In the genomic region with DNA sequence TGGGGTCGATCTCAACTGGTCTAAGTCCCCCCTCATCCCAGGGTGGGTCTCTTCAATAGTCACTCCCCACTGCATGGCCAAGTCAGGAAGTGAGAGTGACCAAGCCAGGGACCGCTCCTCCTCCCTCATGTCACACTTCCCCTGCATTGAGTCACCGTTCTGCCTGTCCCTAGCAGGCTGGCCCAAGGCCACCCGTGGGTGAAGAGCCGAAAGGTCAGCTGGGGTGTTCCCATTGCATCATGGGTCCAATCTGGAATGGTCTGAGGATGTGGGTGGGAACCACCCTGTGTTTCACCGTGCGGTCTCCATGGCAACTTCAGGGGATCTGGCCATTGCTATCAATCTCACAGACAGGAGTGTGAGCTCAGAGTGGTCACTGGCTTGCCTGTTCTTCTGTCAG, we compare ENCODE assay signal across 12 mouse cellular contexts.
DNase-seq lines count a peak whose midpoint lies in the region; ATAC-seq and TF ChIP-seq lines count a peak whose summit lies in the region.
"Had no signal": no experiment of that assay in that cellular context is flagged by ENCODE, and none has a peak within 500 bp of the region (broad histone marks: within the 10 kb centered on the region; RNA-seq: fewer than 3 reads in every experiment).

No protein-coding gene starts in this region.

- peak; percentile 75 for DNase-seq in kidney, adult 2 months
- no peak for DNase-seq in kidney, postnatal 10 days
- DNase-seq in adrenal gland, adult 8-10 months, result peak; percentile 93
- peak; percentile 54 for DNase-seq in lung, postnatal 10 days
- no peak for DNase-seq in left cerebral cortex, adult 11 months (ENCODE audit: low spot score)
- no peak for DNase-seq in right cerebral cortex, postnatal 25 days
- DNase-seq in yolk sac, embryonic 10.5 days (ENCODE audit: low spot score), result no peak
- DNase-seq: cerebellum, adult 18-20 months; right cerebral cortex, adult 18-20 months had no signal

- no peak overlapping the region for H3K4me3 ChIP-seq in kidney, adult 2 months (ENCODE audit: insufficient read depth, low read depth, low read length)
- H3K4me3 ChIP-seq in heart, embryonic 16.5 days (ENCODE audit: low read length), result no peak overlapping the region

- H3K36me3 ChIP-seq in kidney, adult 2 months (ENCODE audit: control insufficient read depth, insufficient read depth, low read length), result no peaks in the 10 kb centered on the region
- no peaks in the 10 kb centered on the region for H3K36me3 ChIP-seq in heart, embryonic 16.5 days (ENCODE audit: control insufficient read depth, insufficient read depth)

- no peaks in the 10 kb centered on the region for H3K4me1 ChIP-seq in kidney, adult 2 months (ENCODE audit: control insufficient read depth, insufficient read depth, low read length)
- H3K4me1 ChIP-seq in heart, embryonic 16.5 days (ENCODE audit: control insufficient read depth, insufficient read depth, low read length), result no peaks in the 10 kb centered on the region

- no peak overlapping the region for H3K27ac ChIP-seq in kidney, adult 2 months (ENCODE audit: insufficient read depth, low read depth, low read length)
- no peak overlapping the region for H3K27ac ChIP-seq in heart, embryonic 16.5 days (ENCODE audit: low read length)
- H3K27ac ChIP-seq: kidney, postnatal 0 days; macrophage had no signal

- no peak overlapping the region for H3K4me2 ChIP-seq in heart, embryonic 16.5 days (ENCODE audit: low read depth, low read length)

- 61% methylated on average over 7 of the region's 7 CpGs for WGBS in kidney, adult 2 months
- 51% methylated on average over 7 of the region's 7 CpGs for WGBS in heart, embryonic 16.5 days

- no peaks in the 10 kb centered on the region for H3K27me3 ChIP-seq in kidney, adult 2 months (replicated peaks; ENCODE audit: control insufficient read depth, insufficient read depth, low read length)
- peaks cover 22% of the 10 kb centered on the region for H3K27me3 ChIP-seq in heart, embryonic 16.5 days (ENCODE audit: control insufficient read depth, insufficient read depth, low read length)

- H3K9me3 ChIP-seq in heart, embryonic 16.5 days (replicated peaks; ENCODE audit: control insufficient read depth, low read length), result no peaks in the 10 kb centered on the region

- no peak for TF ChIP-seq POLR2A in kidney, adult 2 months (IDR thresholded peaks at IDR 0.05; ENCODE audit: low read depth, low read length)

- TF ChIP-seq CTCF in kidney, adult 2 months (conservative IDR thresholded peaks at IDR 0.05; ENCODE audit: insufficient read depth, insufficient read length, low read depth, low read length), result no peak

- no peak overlapping the region for H3K9ac ChIP-seq in heart, embryonic 16.5 days (ENCODE audit: low read length)

- 0 out of 2 replicates have a peak, but pooled peaks have one; percentile 32 for ATAC-seq in heart, embryonic 16.5 days (replicated peaks; ENCODE audit: extremely low read depth, insufficient read depth, low FRiP score)

Comparison
In these comparisons a context has a peak if more than half of its experiments do, and no peak if none do; other contexts are left out.
1. DNase-seq: peak in kidney, adult 2 months (single experiment), adrenal gland, adult 8-10 months (single experiment) and lung, postnatal 10 days (single experiment); none in kidney, postnatal 10 days (single experiment), left cerebral cortex, adult 11 months (single experiment), right cerebral cortex, postnatal 25 days (single experiment) and yolk sac, embryonic 10.5 days (single experiment).